Mouse (Mus musculus): Measurements from ENCODE around the gene Dnajc4. TPM values are rescaled to one million over a fixed set of nuclear protein-coding genes. Genes with fewer than 3 reads are reported as not detected.

The Dnajc4 gene
- polyA plus RNA-seq (2014; fragmentation: Nextera tagmentation; extraction: Ambion mirVana): 22.8 and 23.7 TPM in 2 replicates

- H3K4me1 ChIP-seq (replicated peaks; ENCODE audit: control insufficient read depth, insufficient read depth, low read length): peaks cover 31% of the 10 kb centered on the region
- peak; percentile 95 for ATAC-seq (ENCODE audit: low FRiP score)
Measured at GRCm38 (mm10) chr19:6992011-6992858, at the start of gene Dnajc4. Dnajc4 (minus strand) TSS chr19:6992572.

DNA sequence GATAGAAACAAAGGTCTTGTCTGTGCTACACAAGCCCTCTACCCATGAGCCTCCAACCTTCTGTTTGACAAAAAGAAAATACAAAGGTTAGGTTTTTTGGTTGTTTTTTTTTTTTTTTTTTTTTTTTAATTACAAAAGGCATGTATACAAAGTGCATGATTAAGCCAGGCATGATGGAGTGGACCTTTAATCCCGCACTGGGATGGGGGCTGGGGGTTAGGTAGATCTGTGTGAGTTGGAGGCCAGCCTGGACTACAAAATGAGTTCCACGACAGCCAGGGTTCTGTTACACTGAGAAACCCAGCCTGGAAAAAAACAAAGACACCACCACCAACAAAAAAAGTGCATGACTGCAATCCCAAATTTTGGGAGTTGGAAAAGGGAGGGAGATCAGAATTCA is 48.8 kb upstream of the Dnajc4 start:
- Histone ChIP-seq H3K36me3 (replicated peaks; ENCODE audit: control insufficient read depth, insufficient read depth) (0 out of 2 replicates have a peak, but pooled peaks cover 4% of the 10 kb centered on the region), H3K4me1 (replicated peaks; ENCODE audit: control insufficient read depth, insufficient read depth, low read length) (peaks cover 25% of the 10 kb centered on the region), H3K27me3 (ENCODE audit: control insufficient read depth, insufficient read depth, low read length) (no peaks in the 10 kb centered on the region), H3K9me3 (ENCODE audit: control insufficient read depth, low read length) (no peaks in the 10 kb centered on the region), H3K9ac (peak overlapping the region; percentile 67; the same call in 1 of the 2 replicates), H3K4me2 (replicated peaks) (peak overlapping the region; percentile 86), H3K27ac (peak overlapping the region; percentile 95), H3K4me3 (replicated peaks; ENCODE audit: low read length) (peak overlapping the region; percentile 43; the same call in 1 of the 2 replicates)
- WGBS: 90% methylated on average over 2 of the region's 2 CpGs
- ATAC-seq (ENCODE audit: low FRiP score): no peak
- no peak for DNase-seq (ENCODE audit: low spot score)

More at GRCm38 (mm10) chr19:6992011-6992858, at the start of gene Dnajc4:
- WGBS: under 1% methylated on average over 37 of the region's 37 CpGs
- H3K9ac ChIP-seq: peak within 1 kb of the TSS; percentile 66
- no peaks in the 10 kb centered on the region for H3K9me3 ChIP-seq (ENCODE audit: control insufficient read depth, low read length)
- no peaks in the 10 kb centered on the region for H3K27me3 ChIP-seq (ENCODE audit: control insufficient read depth, insufficient read depth, low read length)
- H3K36me3 ChIP-seq (replicated peaks; ENCODE audit: control insufficient read depth, insufficient read depth): no peaks in the 10 kb centered on the region
- H3K4me2 ChIP-seq (replicated peaks): peak within 1 kb of the TSS; percentile 91
- H3K27ac ChIP-seq: peak within 1 kb of the TSS; percentile 40; the same call in 1 of the 2 replicates
- H3K4me3 ChIP-seq (replicated peaks; ENCODE audit: low read length): peak within 1 kb of the TSS; percentile 47
- peak; percentile 94 for DNase-seq (ENCODE audit: low spot score)

DNA sequence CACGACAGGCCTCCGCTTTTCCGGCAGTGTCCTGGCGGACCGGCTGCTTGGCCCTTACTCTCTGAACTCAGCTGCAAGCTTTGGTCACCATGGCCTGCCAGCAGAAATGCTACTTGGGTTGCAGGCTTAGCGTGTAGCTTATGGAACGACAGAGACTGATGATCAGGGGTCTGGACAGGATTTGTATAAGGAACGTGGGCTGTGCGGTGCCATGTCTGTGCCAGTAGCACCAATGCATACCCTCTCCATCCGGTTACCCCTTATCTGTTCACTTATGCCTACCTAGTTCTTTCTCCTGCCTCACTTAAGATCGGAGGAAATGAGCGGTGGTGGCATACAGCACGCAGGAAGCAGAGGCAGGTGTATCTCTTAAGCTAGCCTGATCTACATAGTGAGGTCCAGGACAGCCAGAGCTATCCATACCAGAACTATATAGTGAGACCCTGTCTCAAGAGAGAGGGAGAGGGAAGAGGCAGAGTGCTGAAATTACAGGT is 48.3 kb upstream of the Dnajc4 start:
- H3K4me1 ChIP-seq (replicated peaks; ENCODE audit: control insufficient read depth, insufficient read depth, low read length): peaks cover 25% of the 10 kb centered on the region
- H3K4me3 ChIP-seq (replicated peaks; ENCODE audit: low read length): peak overlapping the region; percentile 43
- peak overlapping the region; percentile 86 for H3K4me2 ChIP-seq (replicated peaks)
- 25% methylated on average over 13 of the region's 13 CpGs for WGBS
- peak overlapping the region; percentile 67 for H3K9ac ChIP-seq
- peaks cover 5% of the 10 kb centered on the region; the same call in 1 of the 2 replicates for H3K36me3 ChIP-seq (replicated peaks; ENCODE audit: control insufficient read depth, insufficient read depth)
- H3K27ac ChIP-seq: peak overlapping the region; percentile 95
- ATAC-seq (ENCODE audit: low FRiP score) (no peak), DNase-seq (ENCODE audit: low spot score) (peak; percentile 54)
- H3K9me3 ChIP-seq (ENCODE audit: control insufficient read depth, low read length): no peaks in the 10 kb centered on the region
- no peaks in the 10 kb centered on the region for H3K27me3 ChIP-seq (ENCODE audit: control insufficient read depth, insufficient read depth, low read length)

DNA sequence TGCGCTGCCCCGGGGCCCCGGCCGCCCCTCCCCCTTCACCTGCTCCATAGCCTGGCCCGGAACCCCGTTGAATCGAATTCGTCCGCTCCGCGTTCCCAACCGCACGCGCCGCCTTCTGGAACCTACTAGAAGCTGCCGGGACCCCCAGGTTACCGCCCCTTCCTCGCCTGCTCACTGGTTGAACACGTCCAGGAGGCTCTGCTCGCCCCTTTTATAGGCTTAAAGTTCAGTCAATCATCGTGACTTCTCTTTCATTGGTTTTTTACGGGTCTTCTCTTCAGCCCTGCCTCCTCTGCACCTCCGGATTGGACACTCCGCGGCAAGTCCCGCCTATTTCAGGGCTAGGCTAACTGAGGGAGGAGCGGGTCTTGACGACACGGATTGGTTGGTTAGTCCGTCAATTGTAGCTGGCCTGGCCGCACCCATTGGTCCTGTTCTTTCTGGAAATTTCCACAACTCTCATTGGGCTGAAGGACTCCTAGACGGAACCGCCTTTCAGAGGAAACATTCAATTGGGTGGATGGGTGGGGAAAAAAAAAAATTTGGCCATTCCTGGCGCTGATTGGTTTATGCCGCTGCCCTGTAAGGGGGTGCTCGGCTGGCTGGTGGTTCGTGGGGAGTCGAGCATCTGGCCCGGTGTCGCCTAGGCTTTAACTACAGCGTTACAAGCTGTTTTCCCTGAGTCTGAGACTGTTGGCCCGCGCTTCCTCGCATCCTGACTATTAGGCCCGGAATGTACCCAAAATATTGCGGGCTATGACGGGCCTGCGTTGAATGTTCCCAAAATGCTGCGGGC is 47.7 kb upstream of the Dnajc4 start, which contains the start of gene Stip1:
TSS of gene Stip1 (minus strand) at position 127 of the 796 bp plus-strand sequence.
- H3K4me2 ChIP-seq (replicated peaks): peak within 1 kb of the TSS; percentile 89
- WGBS: under 1% methylated on average over 49 of the region's 49 CpGs
- H3K27ac ChIP-seq: peak within 1 kb of the TSS; percentile 95
- DNase-seq (ENCODE audit: low spot score): peak; percentile 98
- H3K36me3 ChIP-seq (replicated peaks; ENCODE audit: control insufficient read depth, insufficient read depth): peaks cover 11% of the 10 kb centered on the region
- H3K4me1 ChIP-seq (replicated peaks; ENCODE audit: control insufficient read depth, insufficient read depth, low read length): peaks cover 25% of the 10 kb centered on the region
- H3K4me3 ChIP-seq (replicated peaks; ENCODE audit: low read length): peak within 1 kb of the TSS; percentile 84
- H3K27me3 ChIP-seq (ENCODE audit: control insufficient read depth, insufficient read depth, low read length): no peaks in the 10 kb centered on the region
- peak; percentile 99 for ATAC-seq (ENCODE audit: low FRiP score)
- H3K9ac ChIP-seq: peak within 1 kb of the TSS; percentile 91
- no peaks in the 10 kb centered on the region for H3K9me3 ChIP-seq (ENCODE audit: control insufficient read depth, low read length)

DNA sequence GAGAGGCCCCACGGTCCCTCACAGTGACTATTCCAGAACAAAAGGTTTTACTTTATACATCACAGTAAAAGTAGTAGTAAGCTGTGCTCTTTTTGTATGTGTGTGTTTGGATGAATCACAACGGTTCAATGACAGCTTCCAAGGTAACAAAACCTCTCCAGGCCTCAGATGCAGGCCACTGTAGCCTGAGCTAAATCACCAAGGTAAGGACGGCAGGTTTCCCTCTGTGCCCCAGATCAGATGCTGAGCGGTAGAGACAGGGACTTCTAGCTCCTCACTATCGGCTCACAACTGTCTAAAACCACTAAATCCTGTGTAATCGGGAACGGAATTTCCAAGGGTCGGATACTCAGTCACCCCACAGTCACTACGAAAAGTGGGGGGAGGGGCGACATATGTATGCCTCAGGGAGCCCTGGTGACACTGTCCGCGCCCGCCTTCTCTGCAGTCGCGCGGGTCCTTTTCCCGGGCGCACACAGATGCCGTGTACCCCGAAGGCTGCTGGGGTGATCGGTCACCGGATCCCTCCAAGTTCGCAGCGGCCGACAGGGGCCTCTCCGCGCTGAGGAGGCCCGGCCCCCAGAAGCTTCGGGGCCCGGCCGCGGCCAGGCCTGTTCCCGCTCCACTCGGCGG is 46.8 kb upstream of the Dnajc4 start:
- 1% methylated on average over 35 of the region's 35 CpGs for WGBS
- Histone ChIP-seq H3K4me1 (replicated peaks; ENCODE audit: control insufficient read depth, insufficient read depth, low read length) (peaks cover 25% of the 10 kb centered on the region), H3K27me3 (ENCODE audit: control insufficient read depth, insufficient read depth, low read length) (no peaks in the 10 kb centered on the region), H3K9ac (peak overlapping the region; percentile 91), H3K9me3 (ENCODE audit: control insufficient read depth, low read length) (no peaks in the 10 kb centered on the region), H3K36me3 (replicated peaks; ENCODE audit: control insufficient read depth, insufficient read depth) (peaks cover 18% of the 10 kb centered on the region), H3K27ac (peak overlapping the region; percentile 92), H3K4me2 (replicated peaks) (peak overlapping the region; percentile 89), H3K4me3 (replicated peaks; ENCODE audit: low read length) (peak overlapping the region; percentile 84)
- peak; percentile 1; the same call in 1 of the 2 replicates for ATAC-seq (ENCODE audit: low FRiP score)
- DNase-seq (ENCODE audit: low spot score): peak; percentile 66

DNA sequence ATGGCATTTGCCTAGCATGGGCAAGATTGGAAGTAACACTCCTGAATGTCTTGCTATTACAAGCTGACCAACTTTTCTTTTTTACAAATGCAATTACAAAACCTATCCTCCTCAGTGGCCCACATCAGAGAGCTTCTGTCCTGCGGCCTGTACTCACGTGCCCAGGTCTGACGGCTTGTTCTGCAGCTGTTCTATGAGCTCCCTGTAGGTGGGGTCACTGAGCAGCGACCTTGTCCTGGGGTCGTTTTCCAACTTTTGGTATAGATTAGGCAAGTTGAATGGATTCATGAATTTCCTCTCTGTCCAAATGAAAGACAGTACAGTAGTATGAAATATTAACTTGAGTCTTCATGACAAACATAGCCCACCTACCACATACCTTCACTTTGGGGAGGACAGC is 41.6 kb upstream of the Dnajc4 start:
- no peak overlapping the region for H3K4me3 ChIP-seq (replicated peaks; ENCODE audit: low read length)
- no peaks in the 10 kb centered on the region for H3K27me3 ChIP-seq (ENCODE audit: control insufficient read depth, insufficient read depth, low read length)
- ATAC-seq (ENCODE audit: low FRiP score): no peak
- peaks cover 19% of the 10 kb centered on the region for H3K4me1 ChIP-seq (replicated peaks; ENCODE audit: control insufficient read depth, insufficient read depth, low read length)
- H3K9me3 ChIP-seq (ENCODE audit: control insufficient read depth, low read length): no peaks in the 10 kb centered on the region
- no peak for DNase-seq (ENCODE audit: low spot score)
- H3K36me3 ChIP-seq (replicated peaks; ENCODE audit: control insufficient read depth, insufficient read depth): peaks cover 69% of the 10 kb centered on the region
- H3K4me2 ChIP-seq (replicated peaks): no peak overlapping the region
- no peak overlapping the region for H3K9ac ChIP-seq
- no peak overlapping the region for H3K27ac ChIP-seq
- WGBS: 95% methylated on average over 5 of the region's 5 CpGs

GRCm38 (mm10) chr19:7029531-7029930 is 37.2 kb upstream of the Dnajc4 start:
- Histone ChIP-seq H3K9me3 (ENCODE audit: control insufficient read depth, low read length) (no peaks in the 10 kb centered on the region), H3K4me3 (replicated peaks; ENCODE audit: low read length) (no peak overlapping the region), H3K4me2 (replicated peaks) (no peak overlapping the region), H3K27me3 (ENCODE audit: control insufficient read depth, insufficient read depth, low read length) (no peaks in the 10 kb centered on the region), H3K27ac (no peak overlapping the region), H3K36me3 (replicated peaks; ENCODE audit: control insufficient read depth, insufficient read depth) (peaks cover 97% of the 10 kb centered on the region), H3K4me1 (replicated peaks; ENCODE audit: control insufficient read depth, insufficient read depth, low read length) (no peaks in the 10 kb centered on the region), H3K9ac (no peak overlapping the region)
- ATAC-seq (ENCODE audit: low FRiP score) (no peak), DNase-seq (ENCODE audit: low spot score) (no peak)
- 97% methylated on average over 5 of the region's 5 CpGs for WGBS

DNA sequence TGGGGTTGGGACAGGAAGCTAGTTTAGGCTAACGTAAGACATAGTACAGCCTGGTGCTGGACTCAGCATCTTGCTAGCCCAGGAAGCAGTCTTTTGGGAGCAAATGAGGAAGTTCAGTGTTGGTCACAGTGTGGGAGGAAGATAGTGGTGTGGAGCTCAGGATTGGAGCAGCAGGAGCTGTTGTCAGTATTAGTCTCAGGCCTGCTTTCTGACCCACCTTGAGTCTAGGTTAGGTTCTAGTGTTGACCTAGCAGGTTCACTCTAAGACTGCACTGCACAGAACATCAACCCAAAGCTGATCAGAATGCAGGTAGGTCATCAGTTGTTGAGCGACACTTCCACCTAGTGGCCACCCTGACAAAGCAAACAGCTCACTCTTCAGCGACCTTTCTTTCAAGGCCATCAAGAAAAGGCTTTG is 27.9 kb upstream of the Dnajc4 start:
- Histone ChIP-seq H3K9ac (no peak overlapping the region), H3K9me3 (ENCODE audit: control insufficient read depth, low read length) (no peaks in the 10 kb centered on the region), H3K4me1 (replicated peaks; ENCODE audit: control insufficient read depth, insufficient read depth, low read length) (no peaks in the 10 kb centered on the region), H3K36me3 (replicated peaks; ENCODE audit: control insufficient read depth, insufficient read depth) (peaks cover 72% of the 10 kb centered on the region), H3K4me2 (replicated peaks) (no peak overlapping the region), H3K4me3 (replicated peaks; ENCODE audit: low read length) (no peak overlapping the region), H3K27ac (no peak overlapping the region), H3K27me3 (ENCODE audit: control insufficient read depth, insufficient read depth, low read length) (no peaks in the 10 kb centered on the region)
- WGBS: 48% methylated on average over 3 of the region's 3 CpGs
- DNase-seq (ENCODE audit: low spot score): peak; percentile 61
- ATAC-seq (ENCODE audit: low FRiP score): peak; percentile 70; the same call in 1 of the 2 replicates

All from hindbrain, embryonic 14.5 days (tissue).